Mouse (Mus musculus) gastrocnemius, postnatal 14 days (tissue): ENCODE measurements at regions not wholly inside any gene's neighbourhood (a gene's known extent, or its start where the extent isn't known, plus 50 kb on each side); places are given as distances from the start of the nearest gene placed in this dataset.

ENCODE experiments used
- DNase-seq: peaks from one replicate; pipeline ENCODE4 v3.0.0; 2021; ENCODE audit warnings: mixed read lengths
- intact Hi-C: fragments of 180-260 bp; cut with DNase I; formaldehyde crosslinking; loops from one replicate; pipeline ENCODE4 v1.15.1; 2025; ENCODE audit warnings: low total_unique reads

GRCm38 (mm10) chr10:18907276-18907960 is 62.6 kb downstream of the Perp start:
- DNase-seq: no peak
- intact Hi-C loops: loop anchor here (5.0 to 10.0 kb wide), 2 partner anchors 75 to 143 kb away; no protein-coding TSS in a partner anchor

GRCm38 (mm10) chr10:18909307-18909706 is 64.5 kb downstream of the Perp start:
- no peak for DNase-seq
- intact Hi-C loops: loop anchor here (5.0 to 10.0 kb wide), 2 partner anchors 77 to 145 kb away; no protein-coding TSS in a partner anchor

GRCm38 (mm10) chr10:18910898-18911297 is 66.1 kb downstream of the Perp start:
- DNase-seq: no peak
- intact Hi-C loops: loop anchor here (10.0 kb wide), 1 partner anchor 346 kb away; no protein-coding TSS in a partner anchor

GRCm38 (mm10) chr10:18917120-18917616 is 72.3 kb downstream of the Perp start:
- intact Hi-C loops: loop anchor here (10.0 kb wide), 1 partner anchor 352 kb away; no protein-coding TSS in a partner anchor
- DNase-seq: no peak

GRCm38 (mm10) chr10:18923088-18923821 is 78.4 kb downstream of the Perp start:
- DNase-seq: no peak
- intact Hi-C loops: no loop called here

- no peak for DNase-seq
- intact Hi-C loops: no loop called here
These were observed 83.0 kb downstream of the Perp start for GRCm38 (mm10) chr10:18927811-18928210.

- intact Hi-C loops: no loop called here
These were observed 84.1 kb downstream of the Tnfaip3 start for GRCm38 (mm10) chr10:18931344-18931743.

GRCm38 (mm10) chr10:18941447-18941846 is 74.0 kb downstream of the Tnfaip3 start:
- intact Hi-C loops: no loop called here

More at GRCm38 (mm10) chr10:18931344-18931743, 84.1 kb downstream of the Tnfaip3 start:
- DNase-seq: no peak

GRCm38 (mm10) chr10:18941908-18942307 is 73.5 kb downstream of the Tnfaip3 start:
- intact Hi-C loops: no loop called here
- no peak for DNase-seq

More at GRCm38 (mm10) chr10:18941447-18941846, 74.0 kb downstream of the Tnfaip3 start:
- DNase-seq: no peak

GRCm38 (mm10) chr10:18943296-18944075 is 72.0 kb downstream of the Tnfaip3 start:
- no peak for DNase-seq
- intact Hi-C loops: no loop called here

GRCm38 (mm10) chr10:18946727-18947126 is 68.7 kb downstream of the Tnfaip3 start:
- no peak for DNase-seq
- intact Hi-C loops: no loop called here
